Mouse (Mus musculus) embryonic facial prominence, embryonic 13.5 days (tissue): ENCODE measurements around the gene Wdr70. TPM values are rescaled to one million over a fixed set of nuclear protein-coding genes. Genes with fewer than 3 reads are reported as not detected.

ENCODE experiments used
- ATAC-seq: fragments of 200-750 bp; cut with Nextera tagmentation; 2 replicates; pipeline ENCODE4 v1.8.0; 2017; ENCODE audit warnings: low read depth; ENCODE audit not compliant: insufficient number of reproducible peaks, insufficient read depth, low FRiP score, low TSS enrichment
- H3K27ac ChIP-seq: fragments of 300-500 bp; sonication (generic); 2 replicates; pipeline ENCODE4 v1.5.1; 2015; ENCODE audit warnings: moderate library complexity, mild to moderate bottlenecking, inconsistent platforms
- H3K27me3 ChIP-seq: fragments of 300-500 bp; sonication (generic); 2 replicates; pipeline ENCODE4 v1.6.1; 2015; ENCODE audit warnings: mild to moderate bottlenecking, inconsistent platforms
- H3K36me3 ChIP-seq: fragments of 300-500 bp; sonication (generic); 2 replicates; pipeline ENCODE4 v1.6.1; 2015; ENCODE audit warnings: mild to moderate bottlenecking, inconsistent platforms
- H3K4me1 ChIP-seq: fragments of 300-500 bp; sonication (generic); 2 replicates; pipeline ENCODE4 v1.6.1; 2015; ENCODE audit warnings: inconsistent platforms
- H3K4me2 ChIP-seq: fragments of 300-500 bp; sonication (generic); 2 replicates; pipeline ENCODE4 v1.6.1; 2015; ENCODE audit warnings: moderate library complexity, mild to moderate bottlenecking, inconsistent platforms
- H3K4me3 ChIP-seq: fragments of 300-500 bp; sonication (generic); 2 replicates; pipeline ENCODE4 v1.5.1; 2015; ENCODE audit warnings: mild to moderate bottlenecking, inconsistent platforms
- H3K9ac ChIP-seq: fragments of 300-500 bp; sonication (generic); 2 replicates; pipeline ENCODE4 v1.6.1; 2015; ENCODE audit warnings: mild to moderate bottlenecking, inconsistent platforms
- H3K9me3 ChIP-seq: fragments of 300-500 bp; sonication (generic); 2 replicates; pipeline ENCODE4 v1.6.1; 2016; ENCODE audit warnings: inconsistent platforms
- WGBS: fragments of 180-500 bp; shearing (Covaris S2); methylation state at CpG from one replicate; pipeline ENCODE4 v1.1.7; 2015; ENCODE audit warnings: mixed read lengths; 5-methylcytosine and 5-hydroxymethylcytosine counted together
- polyA plus RNA-seq: library from polyadenylated mRNA; unstranded; fragments of >200 nt; fragmentation: Nextera tagmentation; extraction: Ambion mirVana; gene quantifications from 2 replicates; pipeline ENCODE4 v1.2.1, GENCODE M21; 2015

Gene Wdr70
- polyA plus RNA-seq, 1 experiment from 2014 or later, result 65.9 TPM

DNA sequence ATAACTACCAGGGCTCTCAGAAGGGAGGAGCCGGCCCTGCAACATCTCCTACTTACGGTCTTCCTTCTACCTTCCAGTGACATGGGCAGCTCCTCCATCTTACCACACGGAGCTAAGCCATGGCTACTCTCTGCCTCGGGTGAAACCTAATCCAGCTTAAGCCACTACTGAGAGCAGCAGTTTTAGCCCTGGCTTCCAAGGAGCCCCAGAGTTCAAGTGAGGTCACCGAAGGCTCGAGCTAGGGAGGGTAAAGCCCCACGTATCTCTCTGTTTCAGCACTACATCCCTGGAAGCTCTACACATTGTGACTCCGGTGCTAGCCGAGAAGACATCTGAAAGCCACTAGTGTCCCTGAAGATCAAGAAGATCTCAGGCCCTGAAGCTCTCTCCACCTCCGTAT, 213.9 kb downstream of the Wdr70 start:
- Histone ChIP-seq H3K4me1 (peaks cover 18% of the 10 kb centered on the region), H3K4me3 (no peak overlapping the region), H3K27ac (no peak overlapping the region), H3K4me2 (no peak overlapping the region), H3K9ac (no peak overlapping the region), H3K9me3 (no peaks in the 10 kb centered on the region), H3K36me3 (peaks cover 21% of the 10 kb centered on the region), H3K27me3 (peaks cover 20% of the 10 kb centered on the region)
- WGBS, result 34% methylated on average over 10 of the region's 10 CpGs
- ATAC-seq, result no peak

- Histone ChIP-seq H3K4me1 (peaks cover 15% of the 10 kb centered on the region), H3K4me3 (no peak overlapping the region), H3K4me2 (no peak overlapping the region), H3K9me3 (no peaks in the 10 kb centered on the region), H3K27me3 (peaks cover 20% of the 10 kb centered on the region), H3K9ac (no peak overlapping the region), H3K27ac (no peak overlapping the region), H3K36me3 (peaks cover 21% of the 10 kb centered on the region)
- WGBS, result 96% methylated on average over 11 of the region's 11 CpGs
- ATAC-seq, result no peak
Observed at GRCm38 (mm10) chr15:7884181-7884580, 214.8 kb downstream of the Wdr70 start.

GRCm38 (mm10) chr15:7879956-7880355, 219.1 kb downstream of the Wdr70 start:
- Histone ChIP-seq H3K9ac (no peak overlapping the region), H3K4me1 (peaks cover 25% of the 10 kb centered on the region), H3K36me3 (peaks cover 21% of the 10 kb centered on the region), H3K27ac (no peak overlapping the region), H3K4me2 (no peak overlapping the region), H3K4me3 (no peak overlapping the region), H3K27me3 (peaks cover 18% of the 10 kb centered on the region), H3K9me3 (no peaks in the 10 kb centered on the region)
- ATAC-seq, result no peak
- 25% methylated on average over 7 of the region's 7 CpGs for WGBS

GRCm38 (mm10) chr15:7878861-7879260, 220.1 kb downstream of the Wdr70 start:
- 81% methylated on average over 10 of the region's 10 CpGs for WGBS

GRCm38 (mm10) chr15:7877560-7878467, 221.2 kb downstream of the Wdr70 start:
- Histone ChIP-seq H3K4me3 (no peak overlapping the region), H3K27ac (no peak overlapping the region), H3K27me3 (peaks cover 18% of the 10 kb centered on the region), H3K4me2 (no peak overlapping the region), H3K4me1 (peaks cover 24% of the 10 kb centered on the region), H3K9ac (no peak overlapping the region), H3K36me3 (peaks cover 12% of the 10 kb centered on the region; the same call in 1 of the 2 replicates), H3K9me3 (no peaks in the 10 kb centered on the region)
- no peak for ATAC-seq
- 42% methylated on average over 22 of the region's 22 CpGs for WGBS

More at GRCm38 (mm10) chr15:7878861-7879260, 220.1 kb downstream of the Wdr70 start:
- no peak overlapping the region for H3K4me3 ChIP-seq
- H3K9me3 ChIP-seq, result no peaks in the 10 kb centered on the region
- no peak for ATAC-seq
- H3K4me1 ChIP-seq, result peaks cover 24% of the 10 kb centered on the region
- H3K27me3 ChIP-seq, result peaks cover 18% of the 10 kb centered on the region
- H3K27ac ChIP-seq, result no peak overlapping the region
- H3K36me3 ChIP-seq, result peaks cover 17% of the 10 kb centered on the region
- no peak overlapping the region for H3K9ac ChIP-seq
- H3K4me2 ChIP-seq, result no peak overlapping the region

DNA sequence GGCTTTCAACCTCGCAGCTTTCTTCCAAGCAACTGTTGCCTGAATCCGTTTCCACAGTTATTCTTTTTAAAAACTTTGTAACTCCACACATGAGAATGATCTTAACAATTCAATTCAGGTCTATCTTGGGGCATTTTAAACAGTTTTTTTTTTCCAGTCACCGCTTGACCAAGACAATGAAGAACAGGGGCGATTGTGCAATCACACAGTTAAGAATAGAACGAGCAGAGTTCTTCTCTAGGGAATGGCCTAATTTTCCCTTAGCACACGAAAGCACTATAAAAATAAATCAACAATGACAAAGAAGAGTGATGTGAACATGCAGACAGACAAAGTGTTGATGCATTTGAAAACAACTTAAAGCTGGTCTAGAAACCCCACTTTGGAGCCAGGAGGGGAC, 223.1 kb downstream of the Wdr70 start:
- Histone ChIP-seq H3K4me2 (no peak overlapping the region), H3K36me3 (no peaks in the 10 kb centered on the region), H3K4me1 (peaks cover 24% of the 10 kb centered on the region), H3K27ac (no peak overlapping the region), H3K27me3 (peaks cover 11% of the 10 kb centered on the region), H3K9me3 (no peaks in the 10 kb centered on the region), H3K9ac (no peak overlapping the region), H3K4me3 (no peak overlapping the region)
- ATAC-seq, result no peak
- WGBS, result 76% methylated on average over 6 of the region's 6 CpGs

- Histone ChIP-seq H3K36me3 (no peaks in the 10 kb centered on the region), H3K27ac (no peak overlapping the region), H3K9me3 (no peaks in the 10 kb centered on the region), H3K27me3 (no peaks in the 10 kb centered on the region; the same call in 1 of the 2 replicates), H3K4me2 (no peak overlapping the region), H3K4me3 (no peak overlapping the region), H3K9ac (no peak overlapping the region), H3K4me1 (no peaks in the 10 kb centered on the region)
- 15% methylated on average over 5 of the region's 5 CpGs for WGBS
- no peak for ATAC-seq
Observed at GRCm38 (mm10) chr15:7872473-7872872, 226.5 kb downstream of the Wdr70 start.

- Histone ChIP-seq H3K4me3 (no peak overlapping the region), H3K27ac (no peak overlapping the region), H3K27me3 (no peaks in the 10 kb centered on the region), H3K9ac (no peak overlapping the region), H3K36me3 (no peaks in the 10 kb centered on the region), H3K9me3 (no peaks in the 10 kb centered on the region), H3K4me2 (no peak overlapping the region), H3K4me1 (no peaks in the 10 kb centered on the region)
- no peak for ATAC-seq
- WGBS, result 88% methylated on average over 3 of the region's 3 CpGs
Observed at GRCm38 (mm10) chr15:7865305-7865704, 233.7 kb downstream of the Wdr70 start.

GRCm38 (mm10) chr15:7863328-7863727, 235.7 kb downstream of the Wdr70 start:
- Histone ChIP-seq H3K4me3 (no peak overlapping the region), H3K27me3 (no peaks in the 10 kb centered on the region), H3K4me1 (no peaks in the 10 kb centered on the region), H3K27ac (no peak overlapping the region), H3K9me3 (no peaks in the 10 kb centered on the region), H3K4me2 (no peak overlapping the region), H3K9ac (no peak overlapping the region), H3K36me3 (no peaks in the 10 kb centered on the region)
- no peak for ATAC-seq
- 57% methylated on average over 5 of the region's 5 CpGs for WGBS

DNA sequence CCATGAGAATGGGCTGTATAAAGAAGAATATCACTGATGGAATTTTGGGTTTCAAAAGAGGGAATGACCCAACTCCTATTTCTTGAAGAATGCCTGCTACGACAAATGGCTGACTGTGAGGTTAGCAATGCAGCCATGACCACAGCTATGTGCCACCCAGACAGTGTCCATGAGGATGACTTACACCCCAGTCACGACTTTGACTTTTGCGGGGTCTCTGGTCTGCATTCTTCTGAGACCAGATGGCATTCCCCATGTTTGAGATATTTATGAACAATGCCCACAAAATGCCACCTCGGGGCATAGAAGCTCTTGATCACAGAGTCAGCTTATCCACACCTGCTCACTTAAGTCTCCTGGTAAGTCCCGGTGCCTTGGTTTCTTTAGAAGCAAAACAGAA, 236.1 kb downstream of the Wdr70 start:
- no peak for ATAC-seq
- H3K4me3 ChIP-seq, result no peak overlapping the region
- 77% methylated on average over 5 of the region's 5 CpGs for WGBS
- no peaks in the 10 kb centered on the region for H3K36me3 ChIP-seq
- no peak overlapping the region for H3K27ac ChIP-seq
- H3K27me3 ChIP-seq, result no peaks in the 10 kb centered on the region
- no peaks in the 10 kb centered on the region for H3K9me3 ChIP-seq
- H3K4me1 ChIP-seq, result no peaks in the 10 kb centered on the region
- no peak overlapping the region for H3K4me2 ChIP-seq
- H3K9ac ChIP-seq, result no peak overlapping the region

DNA sequence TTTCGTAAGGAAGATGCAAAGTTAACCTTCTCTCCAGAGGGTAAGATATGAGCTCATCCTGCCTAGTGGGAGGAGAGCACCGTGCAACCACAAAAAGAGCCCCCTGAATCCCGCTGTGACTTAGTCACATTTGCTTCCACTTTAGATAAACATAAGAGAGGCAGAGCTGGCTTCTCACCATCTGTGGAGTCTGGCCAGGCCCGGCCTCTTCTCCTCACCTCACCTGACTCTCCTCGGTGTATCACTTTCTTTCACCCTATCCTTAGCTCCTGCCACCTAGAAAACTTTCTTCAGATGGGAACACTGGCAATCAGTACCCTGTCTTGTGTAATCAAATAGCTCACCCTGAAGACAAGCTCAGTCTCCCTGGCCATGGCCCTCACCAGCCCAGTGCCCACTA, 240.2 kb downstream of the Wdr70 start:
- Histone ChIP-seq H3K9ac (no peak overlapping the region), H3K27ac (no peak overlapping the region), H3K9me3 (no peaks in the 10 kb centered on the region), H3K27me3 (no peaks in the 10 kb centered on the region), H3K36me3 (no peaks in the 10 kb centered on the region), H3K4me3 (no peak overlapping the region), H3K4me2 (no peak overlapping the region), H3K4me1 (no peaks in the 10 kb centered on the region)
- 73% methylated on average over 5 of the region's 5 CpGs for WGBS
- ATAC-seq, result no peak

GRCm38 (mm10) chr15:7857418-7857817, 241.6 kb downstream of the Wdr70 start:
- no peaks in the 10 kb centered on the region for H3K4me1 ChIP-seq
- ATAC-seq, result no peak
- no peak overlapping the region for H3K4me3 ChIP-seq
- WGBS, result 82% methylated on average over 13 of the region's 13 CpGs
- H3K27me3 ChIP-seq, result no peaks in the 10 kb centered on the region
- H3K27ac ChIP-seq, result no peak overlapping the region
- H3K36me3 ChIP-seq, result no peaks in the 10 kb centered on the region
- no peak overlapping the region for H3K9ac ChIP-seq
- no peak overlapping the region for H3K4me2 ChIP-seq
- no peaks in the 10 kb centered on the region for H3K9me3 ChIP-seq
